Mouse (Mus musculus) small intestine, adult 2 months (tissue): ENCODE results near the gene Prkag1.

Experiments
- CTCF ChIP-seq: fragments of 200-500 bp; IDR thresholded peaks from 2 replicates; pipeline ENCODE4 v1.5.1; 2012; ENCODE audit warnings: low read depth, mild to moderate bottlenecking, control low read depth, inconsistent platforms, low read length, moderate library complexity, mixed read lengths; ENCODE audit not compliant: insufficient replicate concordance, insufficient read length; ENCODE audit errors: extremely low read depth
- POLR2A ChIP-seq: fragments of 200-500 bp; IDR thresholded peaks from 2 replicates; pipeline ENCODE4 v1.6.1; 2012; ENCODE audit warnings: low read depth, mild to moderate bottlenecking, control low read depth, inconsistent platforms, low read length, moderate library complexity

DNA sequence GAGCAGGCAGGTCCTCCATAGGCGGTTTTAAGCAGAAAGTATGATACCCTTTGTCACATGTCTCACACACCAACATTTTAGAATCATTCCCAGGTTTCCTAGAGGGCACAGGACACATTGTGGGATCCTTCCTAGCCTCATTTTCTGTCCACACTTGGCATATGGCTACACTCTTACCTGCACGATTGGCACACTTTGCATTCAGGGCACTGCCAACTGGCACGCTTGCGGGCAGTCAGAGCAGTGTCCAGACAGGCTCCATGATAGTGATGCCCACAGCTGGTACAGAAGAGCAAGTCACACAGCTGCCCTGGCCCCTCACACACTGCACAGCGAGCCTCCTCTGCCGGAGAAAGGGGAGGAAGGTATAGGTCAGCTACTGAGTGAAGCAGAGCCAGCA, 33.6 kb upstream of the Prkag1 start:
- TF ChIP-seq CTCF: no peak
- TF ChIP-seq POLR2A: no peak
